Mouse (Mus musculus) adrenal gland, adult 18-20 months (tissue): ENCODE measurements around the gene Siva1. TPM values are rescaled to one million over a fixed set of nuclear protein-coding genes. Genes with fewer than 3 reads are reported as not detected.
A peak's percentile ranks its signal among the peaks of the same experiment; 100 is the strongest.

Experiments used
- DNase-seq, 2 experiments: peaks; one replicate each; pipeline ENCODE4 v3.0.0; 2021 to 2022; ENCODE audit warnings: low spot score in 2 of 2
- long read RNA-seq, 2 experiments: library from polyadenylated mRNA; stranded (forward); transcript quantifications; one replicate each; pipeline ENCODE4 v2.0.0; 2021
- total RNA-seq, 2 experiments: library from RNA; stranded (reverse); gene quantifications; 1 replicate in 1 of 2; 2 replicates in 1 of 2; pipeline ENCODE4 v1.2.3; 2021

The Siva1 gene
- 10 to 100 TPM; 36.6 to 43.6 TPM for total RNA-seq
- long read RNA-seq, experiment 1, transcript Siva1-201 (4 exons, 924 nt): major isoform, 12 of 18 reads
- long read RNA-seq, experiment 1, partial matches to known transcripts: 2 of 18 reads
- long read RNA-seq, experiment 1, other reads (novel, unspliced or antisense): 2 of 18 reads
- long read RNA-seq, experiment 2, transcript Siva1-201 (4 exons, 924 nt): major isoform, 56 of 69 reads
- long read RNA-seq, experiment 2, partial matches to known transcripts: 5 of 69 reads
- long read RNA-seq, experiment 2, other reads (novel, unspliced or antisense): 4 of 69 reads

DNA sequence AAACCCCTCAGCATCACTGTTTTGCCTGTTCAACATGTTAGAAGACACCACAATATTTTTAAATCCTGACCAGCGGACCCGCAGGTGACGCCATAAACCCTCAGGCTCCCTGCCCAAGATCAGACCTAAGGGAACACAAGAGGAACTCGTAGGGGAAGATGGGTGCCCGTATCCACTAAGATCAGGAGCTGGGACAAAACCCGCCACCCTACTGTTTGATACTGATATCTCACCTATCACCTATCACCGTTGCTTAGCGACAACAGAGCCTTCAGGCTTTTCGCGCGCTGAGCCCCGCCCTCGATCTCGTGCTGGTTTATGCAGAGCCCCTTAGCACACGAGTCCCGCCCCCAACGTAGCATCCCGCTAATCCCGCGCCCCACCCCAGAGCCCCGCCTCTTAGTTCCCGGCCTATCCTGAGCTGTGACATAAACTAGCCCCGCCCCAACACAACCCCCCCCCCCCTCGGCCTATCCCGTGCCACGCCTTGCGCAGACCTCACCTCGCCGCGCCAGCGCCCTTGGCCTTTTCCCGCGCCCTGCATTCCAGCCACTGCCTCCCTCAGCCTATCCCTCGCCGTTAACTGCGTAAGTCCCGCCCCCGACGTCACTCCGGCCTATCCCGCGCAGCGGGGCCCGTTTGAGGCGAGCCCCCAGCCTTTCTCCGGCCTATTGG, at the start of gene Siva1:
TSS of gene Siva1 (plus strand) at position 500 of the 675 bp plus-strand sequence.
- peak; percentile 96 to 97 for DNase-seq

DNA sequence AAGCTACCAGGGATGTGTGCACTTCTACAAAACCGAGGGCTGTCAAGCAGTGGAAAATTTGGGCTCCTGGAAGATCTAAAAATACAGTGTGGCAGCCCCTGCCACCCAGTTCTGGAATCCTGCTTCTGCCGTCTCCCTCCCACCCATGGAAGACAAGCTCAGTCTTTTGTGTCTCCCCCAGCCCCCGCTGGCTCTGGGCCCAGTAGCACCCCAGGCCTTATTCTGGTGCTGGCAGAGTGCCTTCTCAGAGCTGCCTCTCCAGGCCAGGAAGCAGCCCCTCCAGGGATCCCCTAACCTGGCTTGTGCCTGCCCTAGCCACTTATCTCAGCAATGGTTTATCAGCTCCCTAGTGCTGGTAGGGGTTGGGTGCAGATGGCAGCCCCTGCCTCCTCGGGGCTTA, 49.5 kb upstream of the Siva1 start:
- DNase-seq: no peak

DNA sequence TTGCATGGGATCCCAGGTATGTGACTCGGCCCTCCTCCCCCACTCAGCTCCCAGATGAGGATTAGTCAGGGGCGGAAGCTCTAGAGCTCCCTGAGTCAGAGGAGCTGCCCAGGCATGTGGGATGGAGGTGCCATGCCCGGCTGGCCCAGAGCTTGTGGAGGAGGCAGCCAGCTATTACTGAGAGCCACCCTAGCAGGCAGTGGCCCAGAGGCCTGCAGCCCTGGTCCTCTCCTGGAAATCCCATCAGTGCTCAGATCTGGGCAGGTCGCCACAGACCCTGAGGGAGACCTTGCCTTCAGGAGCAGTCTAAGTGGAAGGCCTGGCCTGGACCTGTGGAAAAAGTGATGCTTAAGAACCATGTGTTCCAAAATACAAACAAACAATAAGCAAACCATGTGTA, 48.9 kb upstream of the Siva1 start:
- DNase-seq: peak in 1 of 2 experiments; percentile 42

DNA sequence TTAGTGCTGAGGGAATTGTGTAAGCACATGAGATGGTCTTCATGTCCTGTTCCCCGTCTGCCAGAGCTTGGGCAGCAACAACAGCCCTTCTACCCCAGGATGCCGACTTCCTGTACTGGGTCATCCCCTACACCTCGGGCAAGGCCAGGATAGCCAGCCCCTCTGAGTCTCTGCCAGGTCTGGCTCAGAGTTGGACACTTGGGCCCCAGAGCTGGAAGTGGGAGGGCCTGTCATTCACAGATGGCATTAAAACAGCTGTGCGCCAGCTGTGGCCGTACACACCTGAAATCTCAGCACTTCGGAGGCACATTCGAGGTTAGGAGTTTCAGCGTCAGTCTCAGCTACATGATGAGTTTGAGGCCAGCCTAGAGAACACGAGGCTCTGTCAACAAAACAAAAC, 48.0 kb upstream of the Siva1 start:
- no peak for DNase-seq

DNA sequence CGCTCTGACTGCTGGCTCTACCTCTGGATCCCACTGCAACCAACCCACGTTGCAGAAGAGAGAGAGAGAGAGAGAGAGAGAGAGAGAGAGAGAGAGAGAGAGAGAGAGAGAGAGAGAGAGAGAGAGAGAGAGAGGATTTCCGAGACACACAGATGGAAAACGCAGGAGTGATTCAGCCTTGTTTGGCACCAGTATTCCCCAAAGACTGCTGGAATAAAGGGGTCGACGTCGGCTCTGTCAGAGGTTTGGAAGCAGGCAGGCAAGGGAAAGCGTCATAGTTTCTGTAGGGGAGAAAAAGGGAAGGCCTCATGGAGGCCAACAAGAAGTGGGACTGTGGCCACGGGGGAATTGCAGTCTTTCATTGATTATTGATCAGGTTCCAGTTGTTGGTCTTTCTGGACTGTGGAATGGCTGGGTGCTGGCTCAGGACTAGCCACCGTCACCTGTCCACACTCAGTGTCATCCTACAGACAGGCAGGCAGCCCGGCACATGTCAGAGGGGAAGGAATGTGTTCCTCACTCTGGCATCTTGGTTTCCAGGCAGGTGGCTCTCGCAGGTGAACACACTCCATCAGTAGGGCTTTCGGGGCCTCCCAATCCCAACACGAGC, 47.5 kb upstream of the Siva1 start:
- no peak for DNase-seq

DNA sequence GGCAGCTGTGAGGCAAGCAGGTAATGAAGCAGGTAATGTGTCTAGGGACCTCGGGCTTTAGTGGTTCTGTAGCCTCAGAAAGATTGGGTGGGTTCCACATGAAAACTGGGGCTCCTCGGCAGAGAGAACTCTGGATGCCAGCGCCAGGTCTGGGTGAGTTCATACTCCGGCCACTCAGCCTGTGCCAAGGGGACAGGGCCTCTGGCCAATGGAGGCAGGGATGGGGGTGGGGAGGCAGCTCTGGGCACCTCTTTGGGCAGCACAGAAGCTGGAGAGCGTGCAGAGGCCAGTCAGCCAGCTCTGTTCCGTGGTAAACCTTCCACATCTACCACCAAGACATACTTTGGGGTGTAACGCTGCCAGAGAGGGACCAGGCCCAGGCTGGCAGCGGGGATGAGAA, 46.9 kb upstream of the Siva1 start:
- DNase-seq: no peak

DNA sequence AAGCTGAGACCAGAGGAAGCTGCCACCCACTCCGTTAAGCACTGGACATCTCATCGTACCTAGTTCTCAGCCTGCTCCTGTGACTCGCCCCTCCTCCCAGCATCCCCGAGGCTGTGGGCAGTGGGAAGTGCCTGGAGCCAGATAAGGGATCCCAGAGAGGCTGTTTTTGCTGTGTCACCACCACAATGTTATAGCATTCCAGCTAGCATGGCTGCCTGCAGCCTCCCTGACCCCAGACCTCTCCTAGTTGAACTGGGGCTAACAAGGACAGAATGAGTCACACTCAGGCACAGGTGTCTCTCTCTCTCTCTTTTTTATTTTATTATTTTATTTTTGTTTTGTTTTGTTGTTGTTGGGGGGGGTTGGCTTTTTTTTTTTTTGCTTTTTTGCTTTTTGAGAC, 45.3 kb upstream of the Siva1 start:
- DNase-seq: no peak

DNA sequence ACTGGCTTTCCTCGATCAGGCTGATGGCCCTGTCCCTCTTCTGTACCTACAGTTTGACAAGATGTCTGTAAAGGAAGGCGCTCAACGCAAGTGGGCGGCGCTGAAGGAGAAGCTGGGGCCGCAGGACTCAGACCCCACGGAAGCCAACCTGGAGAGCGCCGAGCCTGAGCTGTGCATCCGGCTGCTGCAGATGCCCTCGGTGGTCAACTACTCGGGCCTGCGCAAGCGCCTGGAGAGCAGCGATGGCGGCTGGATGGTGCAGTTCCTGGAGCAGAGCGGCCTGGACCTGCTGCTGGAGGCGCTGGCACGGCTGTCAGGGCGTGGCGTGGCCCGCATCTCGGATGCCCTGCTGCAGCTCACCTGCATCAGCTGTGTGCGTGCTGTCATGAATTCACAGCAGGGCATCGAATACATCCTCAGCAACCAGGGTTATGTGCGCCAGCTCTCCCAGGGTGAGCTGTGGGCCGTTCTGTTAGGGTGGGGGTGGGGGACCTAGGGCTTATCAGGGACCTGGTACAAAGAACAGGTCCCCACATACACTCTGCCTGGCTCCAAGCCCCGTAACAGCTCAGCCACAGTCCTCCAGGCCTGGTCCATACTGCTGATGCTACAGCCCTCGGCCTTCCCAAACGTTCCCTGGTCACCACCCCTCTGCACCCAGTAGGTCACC, 44.4 kb upstream of the Siva1 start:
- DNase-seq: no peak

DNA sequence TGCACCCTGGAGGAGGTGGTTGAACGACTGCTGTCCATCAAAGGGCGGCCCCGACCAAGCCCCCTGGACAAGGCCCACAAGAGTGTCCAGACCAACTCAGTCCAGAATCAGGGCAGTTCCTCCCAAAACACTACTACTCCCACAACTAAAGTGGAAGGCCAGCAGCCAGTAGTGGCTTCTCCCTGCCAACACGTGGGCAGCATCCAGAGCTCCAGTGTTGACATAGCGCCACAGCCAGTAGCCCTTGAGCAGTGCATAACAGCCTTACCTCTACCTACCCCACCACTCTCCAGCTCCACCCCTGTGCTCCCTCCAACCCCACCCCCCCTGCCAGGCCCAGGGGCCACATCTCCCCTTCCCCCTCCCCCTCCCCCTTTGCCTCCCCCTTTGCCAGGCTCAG, 40.5 kb upstream of the Siva1 start:
- DNase-seq: no peak

DNA sequence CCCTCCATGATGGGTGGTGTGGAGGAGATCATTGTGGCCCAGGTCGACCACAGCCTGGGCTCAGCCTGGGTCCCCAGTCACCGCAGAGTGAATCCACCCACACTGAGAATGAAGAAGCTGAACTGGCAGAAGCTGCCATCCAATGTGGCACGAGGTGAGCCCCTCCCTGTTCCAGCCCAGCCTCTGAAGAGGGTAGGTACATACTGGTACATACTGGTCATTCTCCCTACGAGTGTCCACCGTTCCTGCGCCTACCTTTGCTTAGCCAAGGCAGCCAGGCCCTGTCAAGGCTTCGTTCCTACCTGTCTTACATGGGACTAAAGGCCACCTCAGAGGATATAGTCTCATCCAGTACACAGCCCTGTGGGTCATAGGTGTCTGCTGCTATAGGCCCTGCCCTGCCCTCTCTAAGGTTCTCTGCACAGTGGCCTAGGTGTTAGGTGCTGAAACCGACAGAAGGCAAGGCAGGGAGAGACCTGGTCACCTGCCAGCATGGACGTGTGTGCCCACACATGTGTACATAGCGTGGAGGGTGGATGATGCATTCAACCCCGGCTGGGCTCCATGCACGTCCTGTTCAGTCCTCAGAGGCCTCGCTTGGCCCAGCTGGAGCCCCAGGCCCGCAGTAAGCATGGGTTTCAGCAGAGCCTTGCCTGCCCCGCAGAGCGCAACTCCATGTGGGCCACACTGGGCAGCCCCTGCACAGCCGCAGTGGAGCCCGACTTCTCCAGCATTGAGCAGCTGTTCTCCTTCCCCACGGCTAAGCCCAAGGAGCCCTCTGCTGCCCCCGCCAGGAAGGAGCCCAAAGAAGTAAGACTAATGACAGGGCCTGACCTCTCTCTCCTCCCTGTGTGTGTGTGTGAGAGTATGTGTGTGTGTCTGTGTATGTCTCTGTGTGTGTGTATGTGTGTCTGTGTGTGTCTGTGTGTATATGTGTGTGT, 39.5 kb upstream of the Siva1 start:
- DNase-seq: no peak

DNA sequence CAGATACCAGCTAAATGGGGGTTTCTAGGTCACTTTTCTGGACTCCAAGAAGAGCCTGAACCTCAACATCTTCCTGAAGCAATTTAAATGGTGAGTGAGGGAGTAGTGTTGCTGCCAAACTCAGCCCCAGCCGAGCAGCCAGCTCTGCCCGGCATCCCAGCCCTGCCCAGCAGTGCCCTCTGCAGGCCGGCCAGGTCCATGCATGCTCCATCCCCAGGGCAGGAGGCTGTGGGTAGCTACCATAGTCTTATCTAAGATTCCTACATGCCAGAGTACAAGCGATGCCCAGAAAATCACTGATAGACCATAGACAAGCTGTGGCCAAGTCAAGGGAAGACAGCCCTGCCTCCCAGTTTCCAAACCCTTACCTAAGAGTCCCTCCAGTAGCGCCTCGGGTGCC, 38.7 kb upstream of the Siva1 start:
- peak; percentile 79 to 85 for DNase-seq

DNA sequence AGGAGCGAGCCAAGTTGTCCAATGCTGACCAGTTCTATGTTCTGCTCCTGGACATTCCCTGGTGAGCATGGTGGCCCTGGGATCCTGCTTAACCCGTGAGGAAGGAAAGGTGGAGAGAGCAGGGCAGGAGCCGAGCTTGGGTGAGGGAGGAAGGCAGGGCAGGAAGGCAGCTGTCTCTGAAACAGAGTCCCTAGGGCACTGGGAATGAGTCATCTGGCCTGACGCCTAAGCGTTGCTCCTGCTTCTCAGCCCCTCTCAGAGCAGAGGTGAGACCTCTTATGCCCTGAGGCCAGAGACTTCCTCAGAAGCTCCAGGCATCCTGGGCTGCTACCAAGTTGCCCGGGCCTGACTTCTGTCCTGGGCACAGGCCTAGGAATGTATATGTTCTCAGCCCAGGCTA, 37.5 kb upstream of the Siva1 start:
- no peak for DNase-seq

DNA sequence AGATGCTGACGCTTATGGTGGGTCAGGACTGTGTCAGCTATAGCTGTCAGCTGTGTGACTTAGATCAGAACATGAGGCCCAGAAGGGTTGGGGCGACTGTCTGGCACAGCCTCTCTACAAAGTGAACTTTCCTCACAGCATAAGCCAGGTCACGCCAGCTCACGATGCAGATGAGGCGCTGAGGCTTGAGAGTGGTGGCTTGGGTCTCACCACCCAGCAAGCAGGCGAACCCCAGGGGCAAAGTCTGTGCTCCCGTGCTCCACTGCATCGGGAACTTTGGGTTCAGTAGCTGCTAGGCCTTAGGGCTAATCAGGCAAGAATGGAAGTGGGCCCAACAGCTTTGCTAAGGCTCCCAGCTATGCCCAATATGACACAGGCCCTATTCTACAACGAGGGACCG, 35.4 kb upstream of the Siva1 start:
- no peak for DNase-seq

DNA sequence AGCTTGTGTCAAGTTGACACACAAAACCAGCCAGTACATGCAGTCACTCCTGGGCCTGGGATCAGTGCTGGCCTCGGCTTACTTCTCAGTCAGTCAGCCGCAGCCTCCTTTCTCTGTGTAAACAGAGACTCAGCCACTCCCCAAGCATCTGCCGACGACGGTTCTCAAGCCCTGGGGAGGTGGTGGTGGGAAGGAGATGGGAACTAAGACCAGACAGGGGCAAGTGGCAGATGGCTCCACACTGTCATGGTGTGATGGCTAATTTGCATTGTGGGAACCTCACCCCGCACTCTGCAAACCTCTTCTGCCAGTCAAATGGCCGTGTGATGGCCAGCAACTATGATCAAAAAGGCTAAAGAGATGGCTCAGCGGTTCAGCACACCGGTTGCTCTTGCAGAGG, 27.8 kb upstream of the Siva1 start:
- no peak for DNase-seq

DNA sequence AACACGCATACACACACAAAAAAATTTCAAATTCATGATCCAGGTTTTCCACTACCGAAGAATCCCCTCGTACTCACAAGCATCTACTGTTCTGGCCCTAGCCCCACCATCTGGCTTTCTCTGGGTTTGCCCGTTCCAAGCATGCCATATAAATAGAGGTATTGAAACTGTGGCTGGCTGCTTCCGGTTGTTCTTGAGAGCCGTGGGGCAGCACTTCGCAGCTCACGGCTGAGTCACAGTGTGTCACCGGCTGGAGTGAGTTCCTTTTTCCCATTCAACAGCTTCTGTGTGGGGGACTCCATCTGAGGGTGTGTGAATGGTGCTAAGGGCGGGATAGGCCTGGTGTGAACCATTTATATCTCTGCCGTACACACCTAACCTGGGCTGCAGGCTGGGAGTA, 27.3 kb upstream of the Siva1 start:
- DNase-seq: no peak

DNA sequence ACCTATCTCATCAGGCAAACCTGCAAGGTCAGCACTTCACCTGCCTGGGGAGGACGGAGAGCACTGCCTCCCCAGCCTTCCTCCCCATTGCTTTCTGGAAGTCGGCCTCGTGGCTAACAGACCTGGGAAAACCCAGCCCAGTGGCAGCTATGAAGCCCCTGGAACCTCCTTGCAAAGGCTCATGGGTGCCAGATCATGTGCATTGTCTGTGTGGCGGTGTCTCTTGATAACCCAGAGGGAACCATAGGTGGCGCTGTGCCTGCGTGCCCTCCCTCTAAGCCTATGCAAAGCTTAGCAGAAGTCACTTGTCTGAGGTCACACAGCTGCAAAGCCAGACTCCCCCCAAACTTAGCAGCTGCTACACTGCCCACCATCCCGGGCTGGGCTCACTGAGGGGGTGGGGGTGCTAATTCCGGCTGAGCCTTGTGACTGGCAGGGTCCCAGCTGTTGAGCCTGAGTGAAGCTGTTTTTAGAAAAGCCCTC, 26.5 kb upstream of the Siva1 start:
- peak; percentile 53 to 56 for DNase-seq

DNA sequence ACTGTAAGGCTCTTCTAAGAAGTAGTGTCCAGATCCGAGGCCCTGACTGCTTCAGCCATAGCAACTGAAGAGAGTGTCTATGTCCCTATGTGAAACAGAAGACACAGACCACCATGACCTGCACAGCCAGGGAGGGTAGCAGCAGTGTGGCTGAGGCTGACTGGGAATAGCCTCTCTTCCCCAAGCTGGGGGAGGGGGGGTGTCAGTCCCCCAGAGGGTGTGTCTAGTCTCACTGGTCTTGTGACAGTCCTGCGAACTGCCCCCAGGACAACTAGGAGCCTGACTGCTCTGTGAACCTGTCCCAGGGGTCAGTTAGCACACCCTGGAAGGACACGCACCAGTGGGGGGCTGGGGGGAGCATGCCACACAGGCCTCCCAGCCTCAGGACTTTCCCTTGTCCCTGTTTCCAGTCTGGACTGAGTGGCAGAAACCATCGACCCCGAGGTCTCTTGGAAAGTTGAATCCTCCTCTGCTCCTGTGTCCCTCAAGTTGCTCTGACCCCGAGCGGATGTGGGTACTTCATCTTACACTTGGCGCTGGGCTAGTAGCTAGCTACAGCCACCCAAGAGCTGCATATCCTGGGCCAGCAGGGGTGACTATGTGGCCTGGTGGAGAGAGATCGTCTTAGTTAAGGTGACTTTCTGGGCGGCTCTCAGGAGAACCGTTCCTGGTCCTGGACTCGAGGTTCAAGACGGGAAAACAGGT, 25.3 kb upstream of the Siva1 start:
- no peak for DNase-seq

DNA sequence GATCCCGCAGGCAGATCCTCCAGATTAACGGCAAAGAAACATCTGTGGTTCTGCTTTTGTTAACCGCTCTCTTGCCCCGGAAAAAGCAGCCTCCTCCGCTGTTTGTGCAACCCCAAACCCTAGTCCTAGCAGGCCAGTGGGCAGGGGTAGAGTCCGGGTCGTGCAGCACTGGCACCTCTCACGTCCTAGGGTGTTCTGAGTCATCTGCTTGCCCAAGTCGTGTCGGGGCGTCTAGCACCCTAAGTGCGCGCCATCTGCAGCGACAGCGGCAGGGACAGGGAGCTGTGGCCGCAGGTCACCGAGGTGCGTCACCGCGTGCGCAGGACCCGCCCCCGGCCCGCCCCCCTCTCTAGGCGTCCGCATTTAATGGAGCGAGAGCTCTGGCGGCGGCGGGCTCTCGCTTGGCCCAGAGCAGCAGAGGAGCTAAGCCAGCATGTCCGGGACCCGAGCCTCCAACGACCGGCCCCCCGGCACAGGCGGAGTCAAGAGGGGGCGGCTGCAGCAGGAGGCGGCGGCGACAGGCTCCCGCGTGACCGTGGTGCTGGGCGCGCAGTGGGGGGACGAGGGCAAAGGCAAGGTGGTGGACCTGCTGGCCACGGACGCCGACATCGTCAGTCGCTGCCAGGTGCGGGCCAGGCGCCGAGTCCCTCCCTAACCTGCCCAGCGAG, 24.7 kb upstream of the Siva1 start, which contains the start of gene Adssl1:
TSS of gene Adssl1 (plus strand) at position 360 of the 668 bp plus-strand sequence.
- peak; percentile 64 to 70 for DNase-seq

DNA sequence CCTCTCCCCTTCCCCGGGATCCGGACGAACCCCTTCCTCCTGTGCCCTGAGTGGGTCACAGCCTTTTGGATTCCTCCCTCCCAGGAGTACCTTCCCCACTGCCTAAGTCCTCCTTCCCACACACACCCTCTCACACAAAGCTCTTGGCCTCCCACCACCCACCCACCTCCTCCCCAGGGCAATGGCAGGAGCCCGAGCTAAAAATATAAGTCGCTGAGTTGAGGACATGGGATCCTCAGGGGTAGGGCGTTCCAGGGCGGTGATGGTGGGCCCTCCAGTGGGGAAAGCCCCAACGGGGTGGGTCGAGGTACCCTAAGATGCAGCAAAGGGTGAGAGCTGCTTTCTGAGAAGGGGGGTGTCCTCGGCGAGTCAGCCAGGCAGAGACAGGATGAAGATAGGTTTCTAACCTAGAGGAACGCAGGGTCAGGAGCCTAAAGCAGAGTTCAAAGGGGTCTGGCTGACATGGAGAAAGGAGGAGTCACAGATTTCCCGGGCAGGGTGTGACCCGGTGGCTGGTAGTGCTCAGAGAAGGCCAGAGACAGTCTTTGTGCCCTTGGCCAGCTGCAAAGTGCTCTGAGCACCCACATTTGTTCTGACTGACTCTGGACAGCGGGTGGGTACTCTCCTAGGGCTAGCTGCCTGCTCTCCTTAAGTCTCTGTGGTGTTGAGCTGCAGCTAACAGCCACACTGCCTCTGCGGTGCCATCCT, 24.0 kb upstream of the Siva1 start:
- no peak for DNase-seq
